Comparison of ENCODE assay signal across 22 mouse cellular contexts in the genomic region with DNA sequence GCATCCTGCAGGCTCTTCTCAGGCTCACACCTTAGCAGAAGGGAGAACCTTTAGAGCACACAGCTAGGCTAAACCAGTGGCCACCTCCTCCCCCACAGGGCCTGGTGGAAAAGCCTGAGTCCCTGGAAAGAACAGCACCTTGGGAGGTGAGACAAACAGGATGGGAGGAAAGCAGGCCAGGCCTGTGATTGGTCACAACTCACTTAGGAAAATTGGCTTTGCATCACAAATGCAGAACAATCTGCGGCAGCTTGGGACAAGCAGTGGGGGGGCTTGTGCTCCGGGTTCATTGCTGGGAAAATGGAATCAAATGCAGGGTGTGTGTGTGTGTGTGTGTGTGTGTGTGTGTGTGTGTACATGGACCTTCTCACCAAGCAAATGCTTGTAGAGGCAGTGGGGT. TPM values are rescaled to one million over a fixed set of nuclear protein-coding genes. Genes with fewer than 3 reads are reported as not detected.
DNase-seq lines count a peak whose midpoint lies in the region; ATAC-seq and TF ChIP-seq lines count a peak whose summit lies in the region.
"Had no signal": no experiment of that assay in that cellular context is flagged by ENCODE, and none has a peak within 500 bp of the region (broad histone marks: within the 10 kb centered on the region; RNA-seq: fewer than 3 reads in every experiment).

No protein-coding gene starts in this region.

- H3K4me2 ChIP-seq in forebrain, postnatal 0 days (ENCODE audit: low read depth) = no peak overlapping the region
- no peak overlapping the region for H3K4me2 ChIP-seq in kidney, embryonic 15.5 days
- no peak overlapping the region for H3K4me2 ChIP-seq in midbrain, embryonic 11.5 days
- H3K4me2 ChIP-seq: embryonic facial prominence, embryonic 12.5 days; heart, embryonic 12.5 days; liver, embryonic 12.5 days; lung, embryonic 15.5 days had no signal

- H3K4me3 ChIP-seq in forebrain, embryonic 10.5 days = no peak overlapping the region
- H3K4me3 ChIP-seq in forebrain, postnatal 0 days (ENCODE audit: low read depth, low read length) = no peak overlapping the region
- no peak overlapping the region for H3K4me3 ChIP-seq in kidney, embryonic 15.5 days (replicated peaks)
- H3K4me3 ChIP-seq in midbrain, embryonic 11.5 days (ENCODE audit: low read depth, low read length) = no peak overlapping the region
- H3K4me3 ChIP-seq: embryonic facial prominence, embryonic 12.5 days; heart, embryonic 12.5 days; liver, embryonic 12.5 days; lung, embryonic 15.5 days; myocyte had no signal

- peaks cover 2% of the 10 kb centered on the region; the same call in 1 of the 2 replicates for H3K36me3 ChIP-seq in forebrain, embryonic 10.5 days (replicated peaks)
- no peaks in the 10 kb centered on the region for H3K36me3 ChIP-seq in forebrain, postnatal 0 days (ENCODE audit: insufficient read depth)
- peaks cover 5% of the 10 kb centered on the region; the same call in 1 of the 2 replicates for H3K36me3 ChIP-seq in kidney, embryonic 15.5 days
- H3K36me3 ChIP-seq in midbrain, embryonic 11.5 days (ENCODE audit: control insufficient read depth, insufficient read depth, low read length) = no peaks in the 10 kb centered on the region
- H3K36me3 ChIP-seq: embryonic facial prominence, embryonic 12.5 days; G1E; liver, embryonic 12.5 days; lung, embryonic 15.5 days had no signal

- no peak overlapping the region for H3K9ac ChIP-seq in forebrain, postnatal 0 days
- H3K9ac ChIP-seq in kidney, embryonic 15.5 days = no peak overlapping the region
- H3K9ac ChIP-seq in midbrain, embryonic 11.5 days (ENCODE audit: low read length) = no peak overlapping the region
- H3K9ac ChIP-seq: embryonic facial prominence, embryonic 12.5 days; heart, embryonic 12.5 days; liver, embryonic 12.5 days; lung, embryonic 15.5 days had no signal

- H3K4me1 ChIP-seq in forebrain, embryonic 10.5 days = peaks cover 40% of the 10 kb centered on the region
- no peaks in the 10 kb centered on the region; the same call in 1 of the 2 replicates for H3K4me1 ChIP-seq in forebrain, postnatal 0 days (ENCODE audit: insufficient read depth)
- peaks cover 24% of the 10 kb centered on the region for H3K4me1 ChIP-seq in kidney, embryonic 15.5 days
- no peaks in the 10 kb centered on the region for H3K4me1 ChIP-seq in midbrain, embryonic 11.5 days (ENCODE audit: control insufficient read depth, insufficient read depth, low read length)
- H3K4me1 ChIP-seq: liver, embryonic 12.5 days had no signal

- H3K27ac ChIP-seq in forebrain, embryonic 10.5 days = peak overlapping the region; percentile 44; the same call in 1 of the 2 replicates
- H3K27ac ChIP-seq in forebrain, postnatal 0 days (ENCODE audit: low read depth, low read length) = no peak overlapping the region
- H3K27ac ChIP-seq in kidney, embryonic 15.5 days = no peak overlapping the region
- no peak overlapping the region for H3K27ac ChIP-seq in midbrain, embryonic 11.5 days (ENCODE audit: low read depth, low read length)
- H3K27ac ChIP-seq: embryonic facial prominence, embryonic 12.5 days; liver, embryonic 12.5 days; lung, embryonic 15.5 days had no signal

- no peak for DNase-seq in forebrain, embryonic 10.5 days (ENCODE audit: extremely low spot score, low spot score)
- no peak for DNase-seq in forebrain, postnatal 0 days
- DNase-seq in kidney, adult 9 months = peak; percentile 20
- DNase-seq in cerebellum, adult 9-10 months = peak; percentile 76
- no peak for DNase-seq in adrenal gland, adult 18-20 months (ENCODE audit: low spot score in 2 of 2)
- DNase-seq in midbrain, embryonic 11.5 days (ENCODE audit: low spot score, missing footprints) = no peak
- DNase-seq: adrenal gland, adult 2 months; B cell, adult 2 months; heart, postnatal 4 days; layer of hippocampus, postnatal 36 days; midbrain, embryonic 14.5 days; thymus, postnatal 36 days had no signal

- ATAC-seq in forebrain, postnatal 0 days = no peak
- ATAC-seq in kidney, embryonic 15.5 days (replicated peaks; ENCODE audit: low FRiP score) = no peak
- no peak for ATAC-seq in midbrain, embryonic 11.5 days (ENCODE audit: low FRiP score)
- ATAC-seq: liver, embryonic 12.5 days had no signal

- 33% methylated on average over 2 of the region's 2 CpGs for WGBS in forebrain, embryonic 10.5 days
- 23% methylated on average over 2 of the region's 2 CpGs for whole genome bisulfite sequencing in forebrain, postnatal 0 days
- WGBS in kidney, embryonic 15.5 days = 47% methylated on average over 2 of the region's 2 CpGs
- 21% methylated on average over 2 of the region's 2 CpGs for WGBS in midbrain, embryonic 11.5 days

- no peaks in the 10 kb centered on the region for H3K9me3 ChIP-seq in forebrain, embryonic 10.5 days
- no peaks in the 10 kb centered on the region for H3K9me3 ChIP-seq in forebrain, postnatal 0 days (ENCODE audit: low read length)
- H3K9me3 ChIP-seq in kidney, embryonic 15.5 days (replicated peaks) = no peaks in the 10 kb centered on the region
- no peaks in the 10 kb centered on the region for H3K9me3 ChIP-seq in midbrain, embryonic 11.5 days (ENCODE audit: control insufficient read depth, low read length)
- H3K9me3 ChIP-seq: embryonic facial prominence, embryonic 12.5 days; heart, embryonic 12.5 days; liver, embryonic 12.5 days; lung, embryonic 15.5 days had no signal

- TF ChIP-seq CTCF in forebrain, postnatal 0 days (IDR thresholded peaks at IDR 0.05; ENCODE audit: low read depth) = no peak

- peaks cover 9% of the 10 kb centered on the region; the same call in 1 of the 2 replicates for H3K27me3 ChIP-seq in forebrain, embryonic 10.5 days (ENCODE audit: poor library complexity, severe bottlenecking)
- H3K27me3 ChIP-seq in forebrain, postnatal 0 days (ENCODE audit: insufficient read depth, low read length) = no peaks in the 10 kb centered on the region; the same call in 1 of the 2 replicates
- H3K27me3 ChIP-seq in kidney, embryonic 15.5 days = 0 out of 2 replicates have a peak, but pooled peaks cover 2% of the 10 kb centered on the region
- no peaks in the 10 kb centered on the region; the same call in 1 of the 2 replicates for H3K27me3 ChIP-seq in midbrain, embryonic 11.5 days (ENCODE audit: control insufficient read depth, insufficient read depth, low read length)
- H3K27me3 ChIP-seq: heart, embryonic 12.5 days; liver, embryonic 12.5 days; lung, embryonic 15.5 days had no signal

RNA-seq across cellular contexts. Expression of a gene that starts 31.0 kb away (rescaled TPM):
- polyA plus RNA-seq in forebrain, embryonic 10.5 days (2016; fragmentation: Nextera tagmentation; extraction: Ambion mirVana) = 6.3 and 7.1 TPM in 2 replicates
- total RNA-seq in forebrain, postnatal 0 days (2014; rRNA removed) = 6.5 and 9.3 TPM in 2 replicates
- polyA plus RNA-seq in forebrain, postnatal 0 days (2015; fragmentation: Nextera tagmentation; extraction: Ambion mirVana) = 7.8 and 11.6 TPM in 2 replicates
- 13.4 and 15.5 TPM in 2 replicates for polyA plus RNA-seq in kidney, embryonic 15.5 days (2015; fragmentation: Nextera tagmentation; extraction: Ambion mirVana)
- total RNA-seq in adrenal gland, adult 18-20 months (2021) = 10 to 100 TPM; 19.4 to 57.7 TPM
- polyA plus RNA-seq in midbrain, embryonic 11.5 days (2014; fragmentation: Nextera tagmentation; extraction: Ambion mirVana) = 6.9 and 8.7 TPM in 2 replicates

RNA-seq across cellular contexts. Expression of a gene that starts 47.8 kb away (rescaled TPM):
- 3.2 and 3.4 TPM in 2 replicates for polyA plus RNA-seq in forebrain, embryonic 10.5 days (2016; fragmentation: Nextera tagmentation; extraction: Ambion mirVana)
- total RNA-seq in forebrain, postnatal 0 days (2014; rRNA removed) = 8.5 and 15.9 TPM in 2 replicates
- 1.1 and 1.6 TPM in 2 replicates for polyA plus RNA-seq in forebrain, postnatal 0 days (2015; fragmentation: Nextera tagmentation; extraction: Ambion mirVana)
- polyA plus RNA-seq in kidney, embryonic 15.5 days (2015; fragmentation: Nextera tagmentation; extraction: Ambion mirVana) = 9.2 and 10.0 TPM in 2 replicates
- total RNA-seq in adrenal gland, adult 18-20 months (2021) = 1 to 10 TPM; 4.1 to 6.7 TPM
- 2.8 and 3.5 TPM in 2 replicates for polyA plus RNA-seq in midbrain, embryonic 11.5 days (2014; fragmentation: Nextera tagmentation; extraction: Ambion mirVana)
- total RNA-seq: common myeloid progenitor, adult 5-6 weeks; megakaryocyte progenitor cell, adult 5-6 weeks; neutrophil, adult 5-6 weeks had no signal
- polyA plus RNA-seq: G1E had no signal

Comparison
In these comparisons a context has a peak if more than half of its experiments do, and no peak if none do; other contexts are left out.
1. DNase-seq: peak in kidney, adult 9 months (single experiment) and cerebellum, adult 9-10 months (single experiment); none in forebrain, embryonic 10.5 days (single experiment), forebrain, postnatal 0 days (single experiment), adrenal gland, adult 18-20 months (0 of 2) and midbrain, embryonic 11.5 days (single experiment).